Mouse (Mus musculus) urinary bladder, adult 2 months (tissue): ENCODE data around the gene Gpank1. TPM values are rescaled to one million over a fixed set of nuclear protein-coding genes. Genes with fewer than 3 reads are reported as not detected.
A peak's percentile ranks its signal among the peaks of the same experiment; 100 is the strongest.

Source experiments
- DNase-seq: peaks from one replicate; pipeline ENCODE4 v3.0.0; 2022; ENCODE audit warnings: low spot score
- polyA plus RNA-seq: library from polyadenylated mRNA; depleted of rRNA; stranded (reverse); fragments of >200 nt; gene quantifications from 2 replicates; pipeline ENCODE4 v1.2.3, GENCODE M21; 2012; rRNA removed

The Gpank1 gene
- polyA plus RNA-seq, 1 experiment = 19.3 TPM

- DNase-seq = no peak
Measured at GRCm38 (mm10) chr17:35159638-35160037, 38.4 kb downstream of the Gpank1 start.

GRCm38 (mm10) chr17:35161421-35161820 lies 40.2 kb downstream of the Gpank1 start:
- no peak for DNase-seq

- no peak for DNase-seq
Measured at GRCm38 (mm10) chr17:35162121-35162520, 40.9 kb downstream of the Gpank1 start.

GRCm38 (mm10) chr17:35162730-35163129 lies 41.5 kb downstream of the Gpank1 start:
- DNase-seq = no peak

- no peak for DNase-seq
Measured at GRCm38 (mm10) chr17:35163326-35164081, 42.2 kb downstream of the Gpank1 start.

- no peak for DNase-seq
Measured at GRCm38 (mm10) chr17:35164218-35164567, 42.9 kb downstream of the Gpank1 start.

GRCm38 (mm10) chr17:35164568-35165450 lies 43.6 kb downstream of the Gpank1 start, which contains the start of gene Prrc2a:
Gene Prrc2a (minus strand): TSS chr17:35164897.
- DNase-seq = peak; percentile 93

- DNase-seq = no peak
Measured at GRCm38 (mm10) chr17:35165451-35166155, 44.3 kb downstream of the Gpank1 start.

- DNase-seq = no peak
Measured at GRCm38 (mm10) chr17:35166352-35167035, 45.2 kb downstream of the Gpank1 start.

- no peak for DNase-seq
Measured at GRCm38 (mm10) chr17:35167794-35168193, 46.5 kb downstream of the Gpank1 start.

GRCm38 (mm10) chr17:35168541-35169207 lies 47.4 kb downstream of the Gpank1 start:
- no peak for DNase-seq

- no peak for DNase-seq
Measured at GRCm38 (mm10) chr17:35172445-35173234, 51.4 kb downstream of the Gpank1 start.

- DNase-seq = no peak
Measured at GRCm38 (mm10) chr17:35173329-35173728, 52.1 kb downstream of the Gpank1 start.

Other genes starting within 250 kb of the Gpank1 start
- 6.6 and 8.5 TPM in 2 replicates for gene Zbtb12, start 242.0 kb upstream of the Gpank1 start, polyA plus RNA-seq
- gene Gm20547, start 239.4 kb upstream of the Gpank1 start, polyA plus RNA-seq = 0.04 TPM in 1 of 2 replicates, not detected in the other
- 43.0 and 45.6 TPM in 2 replicates for gene C2, start 223.2 kb upstream of the Gpank1 start, polyA plus RNA-seq
- gene Ehmt2, start 223.0 kb upstream of the Gpank1 start, polyA plus RNA-seq = 124 and 129 TPM in 2 replicates
- gene Slc44a4, start 207.0 kb upstream of the Gpank1 start, polyA plus RNA-seq = 4.5 and 5.1 TPM in 2 replicates
- gene Neu1, start 190.2 kb upstream of the Gpank1 start, polyA plus RNA-seq = 27.9 and 32.0 TPM in 2 replicates
- 100 and 116 TPM in 2 replicates for gene Hspa1b, start 162.2 kb upstream of the Gpank1 start, polyA plus RNA-seq
- not detected in 2 replicates for gene Gm20481, start 151.5 kb upstream of the Gpank1 start, polyA plus RNA-seq
- 52.7 and 54.4 TPM in 2 replicates for gene Hspa1a, start 149.3 kb upstream of the Gpank1 start, polyA plus RNA-seq
- 0.47 and 0.54 TPM in 2 replicates for gene Hspa1l, start 148.8 kb upstream of the Gpank1 start, polyA plus RNA-seq
- gene Lsm2, start 139.6 kb upstream of the Gpank1 start, polyA plus RNA-seq = 47.8 and 58.4 TPM in 2 replicates
- 49.8 and 53.0 TPM in 2 replicates for gene Vars, start 120.5 kb upstream of the Gpank1 start, polyA plus RNA-seq
- 5.2 and 6.1 TPM in 2 replicates for gene Vwa7, start 104.9 kb upstream of the Gpank1 start, polyA plus RNA-seq
- gene Sapcd1, start 93.4 kb upstream of the Gpank1 start, polyA plus RNA-seq = 0.77 and 0.81 TPM in 2 replicates
- 1.2 and 1.4 TPM in 2 replicates for gene Msh5, start 74.7 kb upstream of the Gpank1 start, polyA plus RNA-seq
- gene Clic1, start 71.5 kb upstream of the Gpank1 start, polyA plus RNA-seq = 149 and 191 TPM in 2 replicates
- 60.5 and 68.6 TPM in 2 replicates for gene Ddah2, start 62.4 kb upstream of the Gpank1 start, polyA plus RNA-seq
- 0.26 and 0.37 TPM in 2 replicates for gene Ly6g6c, start 56.1 kb upstream of the Gpank1 start, polyA plus RNA-seq
- gene Mpig6b, start 55.3 kb upstream of the Gpank1 start, polyA plus RNA-seq = 0.44 and 0.48 TPM in 2 replicates
- gene Ly6g6e, start 44.6 kb upstream of the Gpank1 start, polyA plus RNA-seq = 9.5 and 12.9 TPM in 2 replicates
- 5.4 and 5.8 TPM in 2 replicates for gene Ly6g6d, start 43.4 kb upstream of the Gpank1 start, polyA plus RNA-seq
- 0.15 TPM in 1 of 2 replicates, not detected in the other for gene Ly6g6f, start 35.8 kb upstream of the Gpank1 start, polyA plus RNA-seq
- gene Abhd16a, start 32.2 kb upstream of the Gpank1 start, polyA plus RNA-seq = 104 and 114 TPM in 2 replicates
- not detected in 2 replicates for gene Ly6g5c, start 13.2 kb upstream of the Gpank1 start, polyA plus RNA-seq
- gene Ly6g5b, start 6.0 kb upstream of the Gpank1 start, polyA plus RNA-seq = 1.0 and 1.2 TPM in 2 replicates
- 116 and 122 TPM in 2 replicates for gene Csnk2b, start 598 bp downstream of the Gpank1 start, polyA plus RNA-seq
- 10.2 and 12.6 TPM in 2 replicates for gene D17H6S53E, start 4.9 kb downstream of the Gpank1 start, polyA plus RNA-seq
- gene Apom, start 10.6 kb downstream of the Gpank1 start, polyA plus RNA-seq = 0.22 and 0.29 TPM in 2 replicates
- gene Bag6, start 13.7 kb downstream of the Gpank1 start, polyA plus RNA-seq = 130 and 136 TPM in 2 replicates
- 170 and 213 TPM in 2 replicates for gene Prrc2a, start 43.4 kb downstream of the Gpank1 start, polyA plus RNA-seq
- 11.2 and 13.3 TPM in 2 replicates for gene Aif1, start 54.6 kb downstream of the Gpank1 start, polyA plus RNA-seq
- gene Lst1, start 67.0 kb downstream of the Gpank1 start, polyA plus RNA-seq = 20.4 and 23.0 TPM in 2 replicates
- 2.6 and 3.5 TPM in 2 replicates for gene Ltb, start 73.0 kb downstream of the Gpank1 start, polyA plus RNA-seq
- 0.55 and 0.83 TPM in 2 replicates for gene Tnf, start 80.6 kb downstream of the Gpank1 start, polyA plus RNA-seq
- gene Lta, start 83.9 kb downstream of the Gpank1 start, polyA plus RNA-seq = 0.29 and 0.43 TPM in 2 replicates
- gene Gm16181, start 99.4 kb downstream of the Gpank1 start, polyA plus RNA-seq = 0.18 TPM in 1 of 2 replicates, not detected in the other
- gene Atp6v1g2, start 112.2 kb downstream of the Gpank1 start, polyA plus RNA-seq = 11.9 and 14.5 TPM in 2 replicates
- gene Nfkbil1, start 114.3 kb downstream of the Gpank1 start, polyA plus RNA-seq = 14.0 and 15.4 TPM in 2 replicates
- 314 and 350 TPM in 2 replicates for gene Ddx39b, start 120.3 kb downstream of the Gpank1 start, polyA plus RNA-seq
- 589 and 606 TPM in 2 replicates for gene H2-D1, start 141.3 kb downstream of the Gpank1 start, polyA plus RNA-seq
- 0.19 TPM in 2 replicates for gene H2-Q1, start 198.9 kb downstream of the Gpank1 start, polyA plus RNA-seq
- gene H2-Q2, start 220.8 kb downstream of the Gpank1 start, polyA plus RNA-seq = 3.0 and 3.4 TPM in 2 replicates